Mouse (Mus musculus) intestine, embryonic 15.5 days (tissue): ENCODE data around the gene Ehd1. TPM values are rescaled to one million over a fixed set of nuclear protein-coding genes. Genes with fewer than 3 reads are reported as not detected.

Experiments
- ATAC-seq: fragments of 200-750 bp; cut with Nextera tagmentation; 2 replicates; pipeline ENCODE4 v1.8.0; 2017; ENCODE audit warnings: moderate TSS enrichment, moderate library complexity
- H3K27ac ChIP-seq: fragments of 300-500 bp; sonication (generic); 2 replicates; pipeline ENCODE4 v1.5.1; 2015; ENCODE audit warnings: mild to moderate bottlenecking, inconsistent platforms
- H3K27me3 ChIP-seq: fragments of 300-500 bp; sonication (generic); replicated peaks from 2 replicates; pipeline ENCODE4 v1.6.1; 2015; ENCODE audit warnings: inconsistent platforms
- H3K36me3 ChIP-seq: fragments of 300-500 bp; sonication (generic); 2 replicates; pipeline ENCODE4 v1.6.1; 2015; ENCODE audit warnings: inconsistent platforms
- H3K4me1 ChIP-seq: fragments of 300-500 bp; sonication (generic); replicated peaks from 2 replicates; pipeline ENCODE4 v1.6.1; 2015; ENCODE audit warnings: inconsistent platforms
- H3K4me2 ChIP-seq: fragments of 300-500 bp; sonication (generic); replicated peaks from 2 replicates; pipeline ENCODE4 v1.6.1; 2015; ENCODE audit warnings: mild to moderate bottlenecking, inconsistent platforms
- H3K4me3 ChIP-seq: fragments of 300-500 bp; sonication (generic); replicated peaks from 2 replicates; pipeline ENCODE4 v1.5.1; 2015; ENCODE audit warnings: inconsistent platforms
- H3K9ac ChIP-seq: fragments of 300-500 bp; sonication (generic); 2 replicates; pipeline ENCODE4 v1.6.1; 2015; ENCODE audit warnings: inconsistent platforms
- H3K9me3 ChIP-seq: fragments of 300-500 bp; sonication (generic); 2 replicates; pipeline ENCODE4 v1.6.1; 2016; ENCODE audit warnings: inconsistent platforms
- WGBS: fragments of 180-500 bp; shearing (Covaris S2); methylation state at CpG from one replicate; pipeline ENCODE4 v1.1.7; 2015; 5-methylcytosine and 5-hydroxymethylcytosine counted together
- polyA plus RNA-seq: library from polyadenylated mRNA; unstranded; fragments of >200 nt; fragmentation: Nextera tagmentation; extraction: Ambion mirVana; gene quantifications from 2 replicates; pipeline ENCODE4 v1.2.1, GENCODE M21; 2015

Ehd1 gene
- polyA plus RNA-seq, 1 experiment from 2014 or later, result 88.8 TPM

DNA sequence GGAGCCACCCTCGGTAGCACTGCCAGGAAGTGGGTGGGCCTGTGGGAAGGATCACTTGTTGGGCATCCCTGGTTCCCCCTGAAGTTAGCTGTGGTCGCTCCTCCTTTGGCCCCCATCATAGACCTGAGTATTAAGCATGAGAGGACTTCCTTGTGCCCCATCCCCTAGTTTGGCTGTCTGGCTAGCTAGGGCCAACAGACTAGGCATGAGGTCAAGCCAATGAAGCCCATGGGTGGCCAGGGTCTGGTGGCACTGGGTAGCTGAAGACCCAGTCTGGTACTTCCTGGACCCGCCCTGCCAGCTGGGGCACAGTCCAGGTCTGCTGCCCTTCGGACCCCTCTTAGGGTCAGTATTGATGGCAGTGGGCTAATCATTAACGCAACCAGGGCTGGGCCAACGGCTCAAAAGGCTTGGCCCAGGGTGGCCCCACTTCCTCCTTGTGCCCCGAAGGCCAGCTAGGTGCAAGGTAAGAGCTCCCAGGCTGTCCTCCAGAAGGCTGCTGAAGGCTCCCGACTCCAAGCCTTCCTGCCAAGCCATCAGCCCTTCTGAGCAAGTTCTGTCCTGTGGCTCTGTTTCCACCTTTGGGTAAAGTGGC, 13.6 kb upstream of the Ehd1 start:
- Histone ChIP-seq H3K9ac (peak overlapping the region; percentile 56), H3K4me2 (peak overlapping the region; percentile 52), H3K9me3 (no peaks in the 10 kb centered on the region), H3K27me3 (no peaks in the 10 kb centered on the region), H3K4me1 (no peaks in the 10 kb centered on the region; the same call in 1 of the 2 replicates), H3K4me3 (peak overlapping the region; percentile 37), H3K27ac (peak overlapping the region; percentile 94), H3K36me3 (peaks cover 22% of the 10 kb centered on the region)
- 51% methylated on average over 8 of the region's 8 CpGs for WGBS
- ATAC-seq, result peak; percentile 86

- peaks cover 3% of the 10 kb centered on the region; the same call in 1 of the 2 replicates for H3K4me1 ChIP-seq
- peak overlapping the region; percentile 94 for H3K27ac ChIP-seq
- peak overlapping the region; percentile 37 for H3K4me3 ChIP-seq
- H3K9ac ChIP-seq, result peak overlapping the region; percentile 56
- H3K4me2 ChIP-seq, result peak overlapping the region; percentile 52
- peak; percentile 79 for ATAC-seq
- 38% methylated on average over 9 of the region's 9 CpGs for WGBS
- H3K36me3 ChIP-seq, result peaks cover 11% of the 10 kb centered on the region
- no peaks in the 10 kb centered on the region for H3K9me3 ChIP-seq
- H3K27me3 ChIP-seq, result no peaks in the 10 kb centered on the region
Observed at GRCm38 (mm10) chr19:6264200-6264599, 12.3 kb upstream of the Ehd1 start.

DNA sequence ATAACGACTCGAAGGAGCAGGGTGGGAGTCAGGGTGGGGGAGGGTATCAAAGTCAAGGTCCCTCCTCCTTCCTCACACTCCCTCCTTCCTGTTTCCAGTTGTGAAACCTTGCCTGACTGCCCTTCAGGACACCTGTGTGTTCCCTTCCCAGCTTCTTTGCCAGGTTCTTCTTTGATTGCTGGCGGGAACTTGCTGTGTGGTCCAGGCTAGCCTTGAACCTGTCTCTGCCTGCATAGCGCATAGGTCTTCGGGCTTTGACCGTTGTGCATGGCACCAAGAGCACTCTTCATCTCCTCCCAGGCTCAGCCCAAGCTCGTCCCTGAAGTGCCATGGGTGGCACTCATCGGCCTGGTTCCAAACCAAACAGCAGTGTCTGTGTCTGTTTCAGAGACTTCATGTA, 11.6 kb upstream of the Ehd1 start:
- peak overlapping the region; percentile 94 for H3K27ac ChIP-seq
- peaks cover 6% of the 10 kb centered on the region; the same call in 1 of the 2 replicates for H3K4me1 ChIP-seq
- H3K4me2 ChIP-seq, result peak overlapping the region; percentile 52
- no peaks in the 10 kb centered on the region for H3K27me3 ChIP-seq
- H3K9me3 ChIP-seq, result no peaks in the 10 kb centered on the region
- no peak for ATAC-seq
- WGBS, result 75% methylated on average over 8 of the region's 8 CpGs
- H3K36me3 ChIP-seq, result peaks cover 9% of the 10 kb centered on the region
- peak overlapping the region; percentile 37 for H3K4me3 ChIP-seq
- H3K9ac ChIP-seq, result peak overlapping the region; percentile 56

- Histone ChIP-seq H3K27me3 (no peaks in the 10 kb centered on the region), H3K4me3 (peak overlapping the region; percentile 37), H3K4me1 (peaks cover 8% of the 10 kb centered on the region; the same call in 1 of the 2 replicates), H3K27ac (peak overlapping the region; percentile 94), H3K36me3 (peaks cover 2% of the 10 kb centered on the region), H3K4me2 (peak overlapping the region; percentile 52), H3K9ac (peak overlapping the region; percentile 56), H3K9me3 (no peaks in the 10 kb centered on the region)
- no peak for ATAC-seq
- WGBS, result 62% methylated on average over 6 of the region's 6 CpGs
Observed at GRCm38 (mm10) chr19:6265727-6266182, 10.8 kb upstream of the Ehd1 start.

DNA sequence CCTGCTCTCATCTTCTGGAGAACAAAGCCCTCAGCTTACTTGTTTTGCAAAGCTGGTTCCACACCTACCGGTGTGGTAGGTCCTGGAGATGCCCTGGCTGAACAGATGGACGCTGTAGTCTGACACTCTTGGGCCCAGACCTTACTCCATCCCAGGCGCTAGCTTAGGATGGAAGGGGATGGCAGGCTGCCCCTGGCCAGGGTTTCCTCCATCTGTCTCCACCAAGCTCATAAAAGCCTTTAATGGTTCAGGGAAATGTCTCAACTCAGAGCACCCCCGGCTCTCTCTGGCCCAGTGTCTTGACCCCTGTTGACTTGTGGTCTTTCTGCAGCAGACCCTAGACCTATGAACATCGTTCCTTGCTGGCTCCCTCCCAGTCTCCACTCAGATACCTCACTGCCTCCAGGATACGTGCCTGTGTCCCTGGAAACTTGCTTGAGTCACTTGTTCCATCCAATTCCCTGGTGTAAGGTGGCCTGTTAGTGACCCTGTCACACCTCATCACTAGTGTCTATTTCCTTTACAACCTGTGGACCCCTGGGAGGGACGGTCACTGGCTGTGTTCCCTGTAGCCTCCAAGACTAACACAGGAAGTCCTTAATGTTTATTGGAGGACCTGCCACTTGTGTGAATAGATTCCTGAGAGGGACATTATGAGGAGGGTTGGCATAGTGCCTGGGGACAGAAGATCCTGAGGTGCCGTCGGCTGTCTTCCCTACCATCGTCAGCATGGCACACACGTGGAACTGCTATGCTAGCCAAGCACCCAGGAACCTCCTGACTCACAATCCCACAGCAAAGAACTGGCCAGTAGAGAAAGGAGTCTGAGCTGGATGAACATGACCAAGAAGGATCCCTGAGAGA, 9.0 kb upstream of the Ehd1 start:
- no peak for ATAC-seq
- H3K9ac ChIP-seq, result no peak overlapping the region
- H3K4me2 ChIP-seq, result 0 out of 2 replicates have a peak overlapping the region, but pooled peaks have one; percentile 11
- no peaks in the 10 kb centered on the region for H3K36me3 ChIP-seq
- H3K4me3 ChIP-seq, result no peak overlapping the region
- 51% methylated on average over 11 of the region's 11 CpGs for WGBS
- peak overlapping the region; percentile 28; the same call in 1 of the 2 replicates for H3K27ac ChIP-seq
- H3K27me3 ChIP-seq, result no peaks in the 10 kb centered on the region
- H3K4me1 ChIP-seq, result peaks cover 19% of the 10 kb centered on the region
- H3K9me3 ChIP-seq, result no peaks in the 10 kb centered on the region

- 16% methylated on average over 8 of the region's 8 CpGs for WGBS
- H3K27me3 ChIP-seq, result no peaks in the 10 kb centered on the region
- H3K27ac ChIP-seq, result peak overlapping the region; percentile 28; the same call in 1 of the 2 replicates
- no peak overlapping the region for H3K4me3 ChIP-seq
- H3K4me2 ChIP-seq, result no peak overlapping the region
- H3K9ac ChIP-seq, result no peak overlapping the region
- H3K9me3 ChIP-seq, result no peaks in the 10 kb centered on the region
- H3K36me3 ChIP-seq, result no peaks in the 10 kb centered on the region
- ATAC-seq, result peak; percentile 18; the same call in 1 of the 2 replicates
- peaks cover 25% of the 10 kb centered on the region for H3K4me1 ChIP-seq
Observed at GRCm38 (mm10) chr19:6268170-6268528, 8.4 kb upstream of the Ehd1 start.

DNA sequence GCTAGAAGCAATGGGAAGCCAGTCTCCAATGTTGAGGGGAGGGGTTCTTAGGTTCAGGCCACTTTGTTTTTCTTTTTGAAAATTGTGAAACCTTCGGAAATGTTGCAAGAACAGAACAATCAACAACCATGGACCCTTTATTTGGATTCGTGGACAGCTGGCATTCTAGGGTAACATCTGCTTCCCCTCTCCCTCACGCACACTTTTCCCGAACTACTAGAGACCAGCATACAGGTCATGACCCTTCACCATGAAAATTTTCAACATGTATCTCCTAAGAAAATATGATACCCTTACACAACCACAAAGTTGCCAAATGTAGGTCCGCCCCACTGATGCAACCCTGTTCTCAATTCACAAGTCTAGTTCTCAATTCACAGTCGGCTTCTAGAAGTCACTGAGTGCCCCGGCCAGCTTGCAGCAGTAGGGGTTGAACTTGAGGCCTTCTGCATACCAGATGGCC, 7.8 kb upstream of the Ehd1 start:
- Histone ChIP-seq H3K27ac (no peak overlapping the region), H3K4me2 (no peak overlapping the region), H3K27me3 (no peaks in the 10 kb centered on the region), H3K9me3 (no peaks in the 10 kb centered on the region), H3K9ac (no peak overlapping the region), H3K4me1 (peaks cover 25% of the 10 kb centered on the region), H3K36me3 (no peaks in the 10 kb centered on the region), H3K4me3 (no peak overlapping the region)
- whole genome bisulfite sequencing, result 77% methylated on average over 7 of the region's 7 CpGs
- no peak for ATAC-seq

DNA sequence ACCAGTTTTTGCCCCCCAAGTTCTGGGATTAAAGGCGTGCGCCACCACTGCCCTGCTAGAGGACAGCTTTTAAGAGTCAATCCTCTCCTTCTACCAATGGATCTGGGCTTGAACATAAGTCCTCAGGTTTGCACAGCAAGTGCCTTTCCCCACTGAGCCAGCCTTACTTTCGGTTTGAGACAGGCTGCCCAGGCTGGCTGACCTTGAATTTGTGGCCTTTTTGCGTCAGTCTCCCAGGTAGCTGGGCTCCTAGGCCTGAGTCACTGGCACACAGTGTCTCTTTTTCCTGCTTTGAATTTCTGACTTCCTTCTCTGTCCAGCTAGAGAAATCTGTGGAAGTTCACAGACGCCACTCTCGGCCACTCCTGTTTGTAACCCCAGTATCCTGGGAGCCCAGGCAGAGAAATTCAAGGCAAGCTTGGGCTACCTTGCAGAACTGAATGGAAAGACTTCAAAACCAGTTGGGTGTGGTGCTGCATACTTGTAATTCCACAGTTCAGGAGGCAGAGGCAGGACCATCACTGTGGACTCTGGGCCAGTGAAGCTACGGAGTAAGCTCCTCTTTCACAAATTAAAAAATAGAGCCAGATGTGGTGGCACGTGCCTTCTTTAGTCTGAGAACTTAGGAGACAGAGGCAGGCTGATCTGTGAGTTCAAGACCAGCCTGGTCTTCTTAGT, 6.6 kb upstream of the Ehd1 start:
- no peak overlapping the region for H3K9ac ChIP-seq
- no peaks in the 10 kb centered on the region for H3K27me3 ChIP-seq
- H3K27ac ChIP-seq, result peak overlapping the region; percentile 81
- H3K9me3 ChIP-seq, result no peaks in the 10 kb centered on the region
- no peak for ATAC-seq
- 72% methylated on average over 8 of the region's 8 CpGs for WGBS
- H3K36me3 ChIP-seq, result no peaks in the 10 kb centered on the region
- peaks cover 25% of the 10 kb centered on the region for H3K4me1 ChIP-seq
- no peak overlapping the region for H3K4me3 ChIP-seq
- H3K4me2 ChIP-seq, result no peak overlapping the region

DNA sequence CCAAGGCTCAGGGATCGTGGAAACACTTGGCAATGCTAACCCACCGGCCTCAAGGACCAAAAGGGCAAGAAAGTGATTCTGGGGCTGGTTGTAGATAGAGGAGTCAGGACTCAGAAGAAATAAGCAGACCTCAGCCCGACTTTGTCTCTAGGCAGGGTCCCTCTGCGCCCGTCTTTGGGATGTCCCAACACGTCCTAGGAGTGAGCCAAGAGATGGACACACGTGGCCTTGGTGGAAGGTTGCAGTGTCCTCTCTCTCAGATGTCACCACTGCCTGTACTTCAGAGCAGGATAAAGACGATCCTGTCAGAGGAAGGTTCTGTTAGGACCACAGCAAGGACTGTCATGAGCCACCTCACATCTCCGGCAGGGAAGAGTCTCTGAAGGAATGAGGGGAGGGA, 5.9 kb upstream of the Ehd1 start:
- H3K36me3 ChIP-seq, result no peaks in the 10 kb centered on the region
- peak overlapping the region; percentile 81; the same call in 1 of the 2 replicates for H3K27ac ChIP-seq
- no peak overlapping the region for H3K4me3 ChIP-seq
- ATAC-seq, result 0 out of 2 replicates have a peak, but pooled peaks have one; percentile 2
- no peaks in the 10 kb centered on the region for H3K9me3 ChIP-seq
- peaks cover 29% of the 10 kb centered on the region for H3K4me1 ChIP-seq
- WGBS, result 45% methylated on average over 9 of the region's 9 CpGs
- H3K9ac ChIP-seq, result peak overlapping the region; percentile 26; the same call in 1 of the 2 replicates
- H3K27me3 ChIP-seq, result no peaks in the 10 kb centered on the region
- 0 out of 2 replicates have a peak overlapping the region, but pooled peaks have one; percentile 9 for H3K4me2 ChIP-seq

- Histone ChIP-seq H3K27ac (peak overlapping the region; percentile 81), H3K36me3 (no peaks in the 10 kb centered on the region), H3K4me3 (no peak overlapping the region), H3K9me3 (no peaks in the 10 kb centered on the region), H3K4me2 (0 out of 2 replicates have a peak overlapping the region, but pooled peaks have one; percentile 9), H3K27me3 (no peaks in the 10 kb centered on the region), H3K9ac (peak overlapping the region; percentile 26; the same call in 1 of the 2 replicates), H3K4me1 (peaks cover 31% of the 10 kb centered on the region)
- 24% methylated on average over 8 of the region's 8 CpGs for WGBS
- no peak for ATAC-seq
Observed at GRCm38 (mm10) chr19:6271206-6271605, 5.3 kb upstream of the Ehd1 start.

DNA sequence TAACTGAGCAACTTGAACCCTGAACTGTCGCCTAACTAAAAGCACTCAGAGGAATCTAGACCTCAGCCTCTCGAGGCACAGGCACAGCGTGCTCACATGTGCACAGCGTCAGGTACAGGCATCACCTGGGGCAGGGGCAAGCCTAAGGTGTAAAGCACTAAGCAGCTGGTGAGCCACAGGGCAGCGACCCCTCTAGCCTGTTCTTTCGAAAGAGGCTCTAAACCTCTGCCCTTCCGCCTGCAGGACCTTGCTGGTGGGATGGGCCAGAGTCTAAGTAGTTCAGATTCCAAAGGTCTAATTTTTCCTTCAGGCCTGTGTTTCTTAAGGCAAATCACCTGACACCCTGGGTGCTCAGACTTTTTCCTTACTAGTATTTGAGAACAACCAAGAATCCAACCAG, 4.5 kb upstream of the Ehd1 start:
- no peaks in the 10 kb centered on the region for H3K9me3 ChIP-seq

GRCm38 (mm10) chr19:6272738-6273137, 3.8 kb upstream of the Ehd1 start:
- no peak overlapping the region for H3K4me3 ChIP-seq
- 74% methylated on average over 4 of the region's 4 CpGs for WGBS
- no peaks in the 10 kb centered on the region for H3K9me3 ChIP-seq
- no peaks in the 10 kb centered on the region for H3K36me3 ChIP-seq
- H3K4me2 ChIP-seq, result no peak overlapping the region
- H3K9ac ChIP-seq, result no peak overlapping the region
- H3K4me1 ChIP-seq, result peaks cover 32% of the 10 kb centered on the region
- no peak for ATAC-seq
- no peaks in the 10 kb centered on the region for H3K27me3 ChIP-seq
- H3K27ac ChIP-seq, result peak overlapping the region; percentile 57

More for the DNA sequence above, 4.5 kb upstream of the Ehd1 start:
- peak; percentile 32 for ATAC-seq
- Histone ChIP-seq H3K4me2 (no peak overlapping the region), H3K27me3 (no peaks in the 10 kb centered on the region), H3K27ac (peak overlapping the region; percentile 81), H3K36me3 (no peaks in the 10 kb centered on the region), H3K4me3 (no peak overlapping the region), H3K4me1 (peaks cover 31% of the 10 kb centered on the region), H3K9ac (no peak overlapping the region)
- WGBS, result 57% methylated on average over 7 of the region's 7 CpGs
